Mouse (Mus musculus) forebrain, postnatal 0 days (tissue): ENCODE measurements around the gene Ndfip2. TPM values are rescaled to one million over a fixed set of nuclear protein-coding genes. Genes with fewer than 3 reads are reported as not detected.

ENCODE experiments used
- ATAC-seq: fragments of 200-750 bp; cut with Nextera tagmentation; 2 replicates; pipeline ENCODE4 v1.8.0; 2017; ENCODE audit warnings: mild to moderate bottlenecking, moderate library complexity
- DNase-seq: peaks from one replicate; pipeline ENCODE4 v3.0.0-alpha.2; 2015
- H3K27ac ChIP-seq: fragments of 300-500 bp; sonication (generic); 2 replicates; pipeline ENCODE4 v1.5.1; 2014; ENCODE audit warnings: low read depth, mild to moderate bottlenecking, antibody characterized with exemption, low read length, moderate library complexity, mixed read lengths
- H3K27me3 ChIP-seq: fragments of 300-500 bp; sonication (generic); 2 replicates; pipeline ENCODE4 v1.6.1; 2014; ENCODE audit warnings: mild to moderate bottlenecking, low read length, mixed read lengths; ENCODE audit not compliant: insufficient read depth
- H3K36me3 ChIP-seq: fragments of 300-500 bp; sonication (generic); 2 replicates; pipeline ENCODE4 v1.6.1; 2014; ENCODE audit warnings: mild to moderate bottlenecking, moderate library complexity; ENCODE audit not compliant: insufficient read depth
- H3K4me1 ChIP-seq: fragments of 300-500 bp; sonication (generic); 2 replicates; pipeline ENCODE4 v1.6.1; 2014; ENCODE audit warnings: antibody characterized with exemption; ENCODE audit not compliant: insufficient read depth
- H3K4me2 ChIP-seq: fragments of 300-500 bp; sonication (generic); 2 replicates; pipeline ENCODE4 v1.6.1; 2014; ENCODE audit warnings: low read depth, mild to moderate bottlenecking, moderate library complexity
- H3K4me3 ChIP-seq: fragments of 300-500 bp; sonication (generic); 2 replicates; pipeline ENCODE4 v1.5.1; 2014; ENCODE audit warnings: low read depth, low read length, mixed read lengths
- H3K9ac ChIP-seq: fragments of 300-500 bp; sonication (generic); 2 replicates; pipeline ENCODE4 v1.6.1; 2014; ENCODE audit warnings: mild to moderate bottlenecking
- H3K9me3 ChIP-seq: fragments of 300-500 bp; sonication (generic); 2 replicates; pipeline ENCODE4 v1.6.1; 2016; ENCODE audit warnings: low read length
- CTCF ChIP-seq: sonication (generic); IDR thresholded peaks from 2 replicates; pipeline ENCODE4 v1.5.1; 2016; ENCODE audit warnings: antibody characterized with exemption, control low read depth, low read depth
- WGBS: fragments of 180-500 bp; shearing (Covaris S2); extraction: QIAGEN DNeasy Blood & Tissue Kit; methylation state at CpG from one replicate; pipeline ENCODE4 v1.1.7; 2014; 5-methylcytosine and 5-hydroxymethylcytosine counted together
- polyA plus RNA-seq: library from polyadenylated mRNA; unstranded; fragments of >200 nt; fragmentation: Nextera tagmentation; extraction: Ambion mirVana; gene quantifications from 2 replicates; pipeline ENCODE4 v1.2.1, GENCODE M21; 2015
- total RNA-seq: library from RNA; depleted of rRNA; stranded (reverse); fragments of >200 nt; gene quantifications from 2 replicates; pipeline ENCODE4 v1.2.3, GENCODE M21; 2014

The Ndfip2 gene
- total and polyA plus RNA-seq, 2 experiments from 2014 or later, result 97.6 to 126 TPM

DNA sequence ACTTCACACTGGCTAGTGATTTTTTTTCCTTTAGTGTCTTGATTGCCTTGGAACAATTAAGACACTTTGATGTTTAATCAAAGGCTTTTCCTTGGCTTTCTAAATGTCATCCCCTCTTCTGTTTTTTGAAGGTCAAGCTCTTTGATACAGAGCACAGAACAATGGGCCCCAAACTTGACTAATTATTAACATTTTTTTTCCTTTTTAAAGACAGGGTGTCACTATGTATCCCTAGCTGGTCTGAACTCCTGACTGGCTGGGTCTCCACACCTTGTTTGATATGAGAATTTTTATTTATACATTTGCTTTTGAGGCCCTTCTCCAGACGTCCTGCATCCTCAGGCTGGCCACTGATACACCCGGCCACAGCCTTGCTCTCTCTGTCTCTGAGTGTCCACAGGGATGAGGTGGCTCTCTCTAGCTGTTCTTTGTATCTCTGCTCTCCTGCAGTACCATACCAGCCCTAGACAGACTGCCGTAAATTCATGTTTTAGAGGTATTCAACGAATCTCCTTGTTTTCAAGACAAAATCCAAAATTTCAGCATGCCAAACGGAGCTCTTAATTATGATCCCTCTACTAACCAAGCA, 19.8 kb upstream of the Ndfip2 start:
- no peak overlapping the region for H3K9ac ChIP-seq
- no peak overlapping the region for H3K4me3 ChIP-seq
- H3K4me1 ChIP-seq, result no peaks in the 10 kb centered on the region
- no peak for TF ChIP-seq CTCF
- ATAC-seq, result no peak
- H3K27ac ChIP-seq, result no peak overlapping the region
- no peaks in the 10 kb centered on the region for H3K27me3 ChIP-seq
- H3K36me3 ChIP-seq, result no peaks in the 10 kb centered on the region
- no peak overlapping the region for H3K4me2 ChIP-seq
- 82% methylated on average over 5 of the region's 5 CpGs for WGBS
- H3K9me3 ChIP-seq, result no peaks in the 10 kb centered on the region
- DNase-seq, result no peak

DNA sequence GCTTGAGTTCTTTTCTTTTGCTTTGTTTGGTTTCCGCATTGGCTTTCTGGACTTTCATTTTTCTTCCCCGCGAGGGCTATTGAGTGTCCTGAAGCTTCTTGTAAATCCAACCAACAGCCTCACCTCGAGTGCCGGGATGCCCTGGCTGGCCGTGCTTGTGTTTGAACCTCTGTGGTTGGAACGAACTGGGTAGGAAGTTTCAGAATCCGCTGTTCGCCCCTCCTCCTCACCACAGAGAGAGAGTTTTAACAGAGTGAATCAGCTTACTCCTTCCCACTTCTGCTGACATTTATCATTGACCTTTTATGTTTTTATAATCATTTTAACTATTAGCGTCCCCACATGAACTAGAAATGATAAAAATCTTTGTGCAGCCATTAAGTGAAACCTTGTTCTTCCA, 18.3 kb upstream of the Ndfip2 start:
- Histone ChIP-seq H3K4me1 (no peaks in the 10 kb centered on the region), H3K9ac (no peak overlapping the region), H3K4me2 (no peak overlapping the region), H3K36me3 (no peaks in the 10 kb centered on the region), H3K27ac (no peak overlapping the region), H3K27me3 (no peaks in the 10 kb centered on the region), H3K9me3 (no peaks in the 10 kb centered on the region), H3K4me3 (no peak overlapping the region)
- no peak for ATAC-seq
- WGBS, result 82% methylated on average over 10 of the region's 10 CpGs
- TF ChIP-seq CTCF, result no peak
- DNase-seq, result no peak

- Histone ChIP-seq H3K9ac (no peak overlapping the region), H3K9me3 (no peaks in the 10 kb centered on the region), H3K4me1 (no peaks in the 10 kb centered on the region), H3K36me3 (no peaks in the 10 kb centered on the region), H3K27me3 (no peaks in the 10 kb centered on the region), H3K4me2 (no peak overlapping the region), H3K4me3 (no peak overlapping the region), H3K27ac (no peak overlapping the region)
- ATAC-seq (no peak), DNase-seq (no peak)
- no peak for TF ChIP-seq CTCF
- WGBS, result 91% methylated on average over 7 of the region's 7 CpGs
Observed at GRCm38 (mm10) chr14:105243805-105244443, 14.4 kb upstream of the Ndfip2 start.

GRCm38 (mm10) chr14:105251038-105251437, 7.3 kb upstream of the Ndfip2 start:
- Histone ChIP-seq H3K27me3 (no peaks in the 10 kb centered on the region), H3K36me3 (no peaks in the 10 kb centered on the region), H3K4me2 (no peak overlapping the region), H3K9ac (no peak overlapping the region), H3K4me1 (no peaks in the 10 kb centered on the region), H3K4me3 (no peak overlapping the region), H3K9me3 (no peaks in the 10 kb centered on the region), H3K27ac (no peak overlapping the region)
- DNase-seq (no peak), ATAC-seq (no peak)
- TF ChIP-seq CTCF, result no peak

DNA sequence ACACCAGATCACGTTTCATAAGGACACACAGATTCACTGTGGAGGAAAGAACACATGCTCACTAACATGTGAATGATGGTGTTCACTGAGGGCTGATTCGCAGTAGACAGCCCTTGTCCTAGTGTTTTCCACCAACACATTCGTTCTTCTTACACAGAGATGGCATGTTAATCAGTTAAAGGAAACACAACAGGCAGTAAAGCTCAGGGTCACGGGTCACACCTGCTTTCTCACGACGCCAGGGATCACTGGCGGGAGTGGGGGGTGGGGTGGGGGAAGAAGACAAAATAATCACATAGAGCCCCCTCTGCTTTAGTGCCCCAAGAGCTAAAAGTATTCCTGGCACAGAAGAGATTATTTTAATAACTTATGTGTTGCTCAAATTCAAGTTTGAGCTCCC, 5.1 kb upstream of the Ndfip2 start:
- TF ChIP-seq CTCF, result no peak
- no peaks in the 10 kb centered on the region; the same call in 1 of the 2 replicates for H3K4me1 ChIP-seq
- H3K4me2 ChIP-seq, result no peak overlapping the region
- ATAC-seq (no peak), DNase-seq (no peak)
- H3K27ac ChIP-seq, result no peak overlapping the region
- H3K27me3 ChIP-seq, result no peaks in the 10 kb centered on the region
- no peaks in the 10 kb centered on the region for H3K9me3 ChIP-seq
- no peak overlapping the region for H3K4me3 ChIP-seq
- no peak overlapping the region for H3K9ac ChIP-seq
- WGBS, result 58% methylated on average over 7 of the region's 7 CpGs
- H3K36me3 ChIP-seq, result no peaks in the 10 kb centered on the region

DNA sequence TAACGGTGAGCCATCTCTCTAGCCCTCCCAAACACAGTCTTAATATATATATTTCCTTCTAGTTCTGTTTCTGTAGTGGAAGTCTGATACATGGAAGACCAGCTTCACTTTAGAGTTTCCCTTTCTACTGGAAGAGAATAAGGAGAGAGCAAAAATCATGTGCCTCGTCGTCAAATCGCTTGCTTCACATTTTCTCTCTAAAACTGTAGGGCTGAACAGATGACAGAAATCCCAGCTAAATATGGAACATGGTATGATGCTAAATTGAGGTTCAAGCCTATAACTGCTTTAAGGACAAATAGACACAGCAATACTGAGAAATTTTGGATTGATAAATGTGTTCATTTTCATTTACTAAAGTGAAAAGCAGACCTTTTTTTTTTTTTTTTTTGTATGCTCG, 4.0 kb upstream of the Ndfip2 start:
- H3K9ac ChIP-seq, result no peak overlapping the region
- no peak overlapping the region for H3K27ac ChIP-seq
- no peaks in the 10 kb centered on the region for H3K36me3 ChIP-seq
- 78% methylated on average over 5 of the region's 5 CpGs for WGBS
- no peak overlapping the region for H3K4me3 ChIP-seq
- DNase-seq (peak; percentile 14), ATAC-seq (no peak)
- H3K4me2 ChIP-seq, result no peak overlapping the region
- H3K9me3 ChIP-seq, result no peaks in the 10 kb centered on the region
- H3K27me3 ChIP-seq, result no peaks in the 10 kb centered on the region
- no peak for TF ChIP-seq CTCF
- no peaks in the 10 kb centered on the region; the same call in 1 of the 2 replicates for H3K4me1 ChIP-seq

GRCm38 (mm10) chr14:105255620-105256019, 2.8 kb upstream of the Ndfip2 start:
- WGBS, result 88% methylated on average over 7 of the region's 7 CpGs
- H3K9ac ChIP-seq, result no peak overlapping the region

More at GRCm38 (mm10) chr14:105255620-105256019, 2.8 kb upstream of the Ndfip2 start:
- Histone ChIP-seq H3K36me3 (no peaks in the 10 kb centered on the region), H3K27me3 (no peaks in the 10 kb centered on the region), H3K9me3 (no peaks in the 10 kb centered on the region), H3K4me1 (no peaks in the 10 kb centered on the region; the same call in 1 of the 2 replicates), H3K4me3 (no peak overlapping the region), H3K4me2 (no peak overlapping the region), H3K27ac (no peak overlapping the region)
- DNase-seq (no peak), ATAC-seq (no peak)
- TF ChIP-seq CTCF, result no peak
